Mouse (Mus musculus) embryonic fibroblast, embryonic 13.5 days (primary cell): Measurements from ENCODE around the gene Rbl2. TPM values are rescaled to one million over a fixed set of nuclear protein-coding genes. Genes with fewer than 3 reads are reported as not detected.
A peak's percentile ranks its signal among the peaks of the same experiment; 100 is the strongest.

Experiments used
- H3K27ac ChIP-seq: 2 replicates; pipeline ENCODE4 v1.5.1; 2012; ENCODE audit warnings: low read length, control low read depth, inconsistent platforms; ENCODE audit not compliant: insufficient read depth
- H3K4me1 ChIP-seq: 2 replicates; pipeline ENCODE4 v1.6.1; 2011; ENCODE audit warnings: low read length; ENCODE audit not compliant: control insufficient read depth, insufficient read depth
- H3K4me3 ChIP-seq: 2 replicates; pipeline ENCODE4 v1.5.1; 2011; ENCODE audit warnings: mild to moderate bottlenecking, control low read depth, low read length; ENCODE audit not compliant: insufficient read depth
- CTCF ChIP-seq: IDR thresholded peaks from 2 replicates; pipeline ENCODE4 v1.5.1; 2011; ENCODE audit warnings: mild to moderate bottlenecking, control low read depth, low read length, moderate library complexity, borderline replicate concordance; ENCODE audit not compliant: insufficient read depth
- POLR2A ChIP-seq: IDR thresholded peaks from 2 replicates; pipeline ENCODE4 v1.6.1; 2011; ENCODE audit warnings: low read depth, mild to moderate bottlenecking, control low read depth, low read length, moderate library complexity
- polyA plus RNA-seq: library from polyadenylated mRNA; stranded (reverse); fragments of >200 nt; gene quantifications from 2 replicates; pipeline ENCODE4 v1.2.4, GENCODE M21; 2011; ENCODE audit warnings: low read depth; ENCODE audit not compliant: missing spikeins, insufficient read length

The Rbl2 gene
- 23.2 and 24.7 TPM in 2 replicates for polyA plus RNA-seq

DNA sequence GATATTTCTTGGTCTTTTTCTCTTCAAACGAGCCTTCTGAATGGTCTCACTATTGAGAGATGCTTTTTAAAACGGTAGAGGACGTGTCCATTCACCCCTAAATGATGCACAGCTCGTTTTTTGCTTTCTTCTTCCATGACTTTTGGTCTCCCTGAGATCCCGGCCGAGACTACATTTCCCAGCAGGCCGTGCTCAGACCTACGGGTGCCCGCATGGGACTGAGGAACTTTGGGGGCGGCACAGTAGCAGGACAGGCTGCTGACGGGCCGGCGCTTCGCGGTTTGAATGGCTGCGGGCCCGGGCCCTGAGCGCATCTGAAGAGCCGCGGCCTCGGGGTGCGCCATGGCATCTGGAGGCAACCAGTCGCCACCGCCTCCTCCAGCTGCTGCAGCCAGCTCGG lies at the start of gene Rbl2:
Gene Rbl2, plus strand, starts transcription at position 224 of the 400 bp plus-strand sequence.
- peak; percentile 56; the same call in 1 of the 2 replicates for TF ChIP-seq POLR2A
- TF ChIP-seq CTCF = no peak
- Histone ChIP-seq H3K4me1 (0 out of 2 replicates have a peak, but pooled peaks cover 2% of the 10 kb centered on the region), H3K27ac (no peak within 1 kb of the TSS), H3K4me3 (peak within 1 kb of the TSS; percentile 76)

GRCm38 (mm10) chr8:91034417-91034816 lies 35.4 kb upstream of the Rbl2 start:
- no peaks in the 10 kb centered on the region for H3K4me1 ChIP-seq
- TF ChIP-seq CTCF = no peak
- no peak for TF ChIP-seq POLR2A

DNA sequence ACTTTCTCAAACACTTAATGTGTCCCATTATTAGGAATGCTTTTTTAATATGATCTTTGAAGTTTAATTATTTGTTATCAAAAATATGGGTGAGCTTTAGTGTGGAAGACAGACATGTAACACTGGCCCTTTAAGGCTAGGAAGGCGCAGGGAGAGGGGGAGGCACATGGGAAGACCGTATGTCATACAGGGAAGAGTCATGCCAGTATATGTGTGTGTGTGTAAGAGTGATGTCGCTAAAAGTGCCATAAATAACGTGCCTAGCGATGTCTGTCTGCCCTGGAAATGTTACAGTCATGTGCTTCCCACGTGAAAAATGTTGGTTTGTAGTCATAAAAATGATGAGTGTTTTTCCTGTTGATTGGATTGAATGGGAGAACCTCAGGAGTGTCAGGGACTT lies 33.0 kb upstream of the Rbl2 start:
- no peak for TF ChIP-seq POLR2A
- no peak for TF ChIP-seq CTCF
- no peak overlapping the region for H3K27ac ChIP-seq
- no peaks in the 10 kb centered on the region for H3K4me1 ChIP-seq
- no peak overlapping the region for H3K4me3 ChIP-seq

More at GRCm38 (mm10) chr8:91034417-91034816, 35.4 kb upstream of the Rbl2 start:
- Histone ChIP-seq H3K4me3 (no peak overlapping the region), H3K27ac (no peak overlapping the region)

DNA sequence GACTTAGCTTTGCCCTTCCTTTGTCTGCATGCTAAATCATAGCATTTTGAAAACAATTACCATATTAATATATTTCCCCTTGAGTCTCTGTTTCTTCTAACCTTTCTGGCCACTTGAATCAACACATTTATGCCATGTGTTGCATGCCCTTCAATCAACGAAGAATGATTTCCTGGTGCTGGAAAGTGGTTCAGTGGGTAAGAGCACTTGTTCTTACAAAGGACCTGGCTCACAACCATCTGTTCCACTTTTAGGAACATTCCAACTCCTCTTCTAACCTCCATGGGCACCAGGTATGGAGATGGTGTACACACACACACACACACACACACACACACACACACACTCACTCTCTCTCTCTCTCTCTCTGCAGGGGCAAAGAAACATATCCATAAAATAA lies 31.2 kb upstream of the Rbl2 start:
- Histone ChIP-seq H3K4me3 (no peak overlapping the region), H3K27ac (no peak overlapping the region), H3K4me1 (no peaks in the 10 kb centered on the region)
- no peak for TF ChIP-seq CTCF
- TF ChIP-seq POLR2A = no peak

DNA sequence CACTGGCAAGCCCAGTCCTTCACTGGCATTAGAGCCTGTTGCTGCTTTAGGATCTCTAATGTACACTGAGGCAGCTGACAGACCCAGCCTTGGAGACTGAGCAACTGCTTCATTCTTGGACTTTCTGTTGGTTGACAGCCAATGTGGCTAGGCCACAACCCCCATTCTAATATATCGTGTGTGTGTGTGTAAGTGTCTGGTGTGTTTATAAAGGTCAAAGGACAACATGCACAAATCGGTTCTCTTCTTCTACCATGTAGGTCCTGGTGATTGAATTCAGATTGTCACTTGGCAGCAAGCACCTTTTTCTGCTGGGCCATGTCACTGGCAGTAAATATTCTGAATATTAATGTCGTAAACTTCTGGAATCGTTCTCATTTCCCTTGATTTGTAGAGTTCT lies 23.5 kb upstream of the Rbl2 start:
- Histone ChIP-seq H3K4me3 (no peak overlapping the region), H3K27ac (no peak overlapping the region), H3K4me1 (no peaks in the 10 kb centered on the region; the same call in 1 of the 2 replicates)
- no peak for TF ChIP-seq CTCF
- no peak for TF ChIP-seq POLR2A

DNA sequence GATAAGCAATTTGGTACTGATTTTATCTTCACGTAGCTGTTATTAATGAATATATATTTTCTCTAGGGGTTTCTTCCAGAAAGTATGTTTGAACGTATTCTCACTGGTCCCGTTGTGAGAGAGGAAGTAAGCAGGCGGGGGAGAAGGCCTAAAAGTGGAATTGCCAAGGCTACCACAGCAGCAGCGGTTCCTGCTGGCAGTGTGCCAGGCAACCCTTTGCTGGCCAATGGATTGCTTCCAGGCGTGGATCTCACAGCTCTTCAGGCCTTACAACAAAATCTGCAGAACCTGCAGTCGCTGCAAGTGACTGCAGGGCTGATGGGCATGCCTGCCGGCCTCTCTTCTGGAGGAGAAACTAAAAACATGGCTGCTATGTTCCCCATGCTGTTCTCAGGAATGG lies 18.8 kb upstream of the Rbl2 start:
- no peaks in the 10 kb centered on the region; the same call in 1 of the 2 replicates for H3K4me1 ChIP-seq
- TF ChIP-seq POLR2A = no peak
- TF ChIP-seq CTCF = no peak
- H3K27ac ChIP-seq = no peak overlapping the region
- no peak overlapping the region for H3K4me3 ChIP-seq

GRCm38 (mm10) chr8:91054418-91054817 lies 15.4 kb upstream of the Rbl2 start:
- TF ChIP-seq POLR2A (no peak), CTCF (no peak)
- no peak overlapping the region for H3K4me3 ChIP-seq
- H3K27ac ChIP-seq = no peak overlapping the region
- no peaks in the 10 kb centered on the region for H3K4me1 ChIP-seq

GRCm38 (mm10) chr8:91056848-91057247 lies 13.0 kb upstream of the Rbl2 start:
- no peak for TF ChIP-seq POLR2A
- TF ChIP-seq CTCF = no peak
- H3K27ac ChIP-seq = no peak overlapping the region

DNA sequence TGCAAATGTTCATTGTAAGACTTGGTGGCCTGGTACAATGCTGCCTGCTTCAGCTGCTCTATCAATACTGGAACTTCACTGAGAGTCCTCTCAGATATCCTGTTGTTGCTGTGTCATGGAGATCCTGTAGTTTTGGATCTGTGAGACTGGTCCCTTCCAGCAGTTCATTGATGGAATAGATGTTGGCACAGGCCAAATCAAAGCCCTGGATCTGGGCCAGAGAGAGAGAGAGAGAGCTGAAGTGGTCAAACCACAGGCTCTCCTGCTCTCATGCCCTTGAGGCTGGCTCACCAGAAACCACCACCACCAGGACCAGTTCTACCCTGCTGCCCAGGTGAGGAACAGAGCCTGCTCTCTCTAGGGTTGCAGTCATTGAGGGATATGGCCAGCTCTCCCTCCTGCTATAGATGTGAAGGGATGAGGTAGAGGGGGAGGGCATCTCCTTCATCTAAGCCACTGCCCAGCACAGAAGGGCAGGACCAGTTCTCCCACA lies 10.7 kb upstream of the Rbl2 start:
- no peak overlapping the region for H3K27ac ChIP-seq
- H3K4me3 ChIP-seq = no peak overlapping the region
- TF ChIP-seq POLR2A = no peak
- TF ChIP-seq CTCF = no peak
- H3K4me1 ChIP-seq = no peaks in the 10 kb centered on the region

More at GRCm38 (mm10) chr8:91056848-91057247, 13.0 kb upstream of the Rbl2 start:
- no peaks in the 10 kb centered on the region for H3K4me1 ChIP-seq
- no peak overlapping the region for H3K4me3 ChIP-seq

DNA sequence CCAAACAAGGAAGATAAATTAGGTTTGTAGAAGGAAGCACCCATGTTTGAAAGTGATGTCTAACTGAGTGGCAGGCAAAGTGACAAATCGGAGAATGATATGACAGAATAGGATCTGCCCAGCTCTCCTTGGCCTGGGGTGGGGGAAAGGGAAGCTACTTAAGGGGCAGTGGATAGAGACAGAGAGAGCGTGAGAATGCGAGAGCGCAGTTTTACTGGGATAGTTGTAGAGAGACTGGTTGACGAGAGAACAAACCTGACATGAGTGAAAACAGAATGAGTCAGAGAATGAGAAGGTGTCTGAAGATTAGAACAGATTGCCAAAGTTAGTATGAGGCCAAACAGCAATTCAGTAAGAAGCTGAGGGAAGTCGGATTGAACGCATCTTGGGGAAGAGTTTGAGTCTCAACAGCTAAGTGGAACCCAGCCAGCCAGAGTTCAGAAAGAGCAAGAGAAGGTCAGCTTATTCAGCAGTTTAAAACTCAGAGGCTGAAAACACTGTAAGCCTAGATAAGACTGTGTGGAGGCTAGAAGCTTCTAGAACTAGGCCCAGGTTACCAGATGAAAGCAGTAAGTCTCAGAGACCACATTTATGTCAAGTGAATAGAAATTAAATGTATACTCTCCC lies 9.9 kb upstream of the Rbl2 start:
- TF ChIP-seq CTCF = no peak
- TF ChIP-seq POLR2A = no peak
- H3K4me1 ChIP-seq = no peaks in the 10 kb centered on the region

More for the DNA sequence above, 9.9 kb upstream of the Rbl2 start:
- H3K4me3 ChIP-seq = no peak overlapping the region
- no peak overlapping the region for H3K27ac ChIP-seq
